Mouse (Mus musculus) midbrain, embryonic 14.5 days (tissue): Measurements from ENCODE around the gene Tnpo3. TPM values are rescaled to one million over a fixed set of nuclear protein-coding genes. Genes with fewer than 3 reads are reported as not detected.

Source experiments
- ATAC-seq: fragments of 200-750 bp; cut with Nextera tagmentation; 2 replicates; pipeline ENCODE4 v1.8.0; 2017; ENCODE audit warnings: moderate number of reproducible peaks, moderate library complexity; ENCODE audit not compliant: low FRiP score, low TSS enrichment
- DNase-seq: peaks from one replicate; pipeline ENCODE4 v3.0.0-alpha.2; 2015
- H3K27ac ChIP-seq: fragments of 300-500 bp; sonication (generic); replicated peaks from 2 replicates; pipeline ENCODE4 v1.5.1; 2014; ENCODE audit warnings: mild to moderate bottlenecking, low read depth, low read length, moderate library complexity
- H3K27me3 ChIP-seq: fragments of 300-500 bp; sonication (generic); 2 replicates; pipeline ENCODE4 v1.6.1; 2014; ENCODE audit warnings: low read length, control low read depth, mixed read lengths; ENCODE audit not compliant: control insufficient read depth, insufficient read depth
- H3K36me3 ChIP-seq: fragments of 300-500 bp; sonication (generic); 2 replicates; pipeline ENCODE4 v1.6.1; 2014; ENCODE audit warnings: low read length, control low read depth; ENCODE audit not compliant: control insufficient read depth, insufficient read depth
- H3K4me1 ChIP-seq: fragments of 300-500 bp; sonication (generic); 2 replicates; pipeline ENCODE4 v1.6.1; 2014; ENCODE audit warnings: mild to moderate bottlenecking, antibody characterized with exemption, low read length, control low read depth; ENCODE audit not compliant: control insufficient read depth, insufficient read depth
- H3K4me2 ChIP-seq: fragments of 300-500 bp; sonication (generic); 2 replicates; pipeline ENCODE4 v1.6.1; 2014; ENCODE audit warnings: mild to moderate bottlenecking, low read length, moderate library complexity
- H3K4me3 ChIP-seq: fragments of 300-500 bp; sonication (generic); replicated peaks from 2 replicates; pipeline ENCODE4 v1.5.1; 2014; ENCODE audit warnings: low read depth, low read length
- H3K9ac ChIP-seq: fragments of 300-500 bp; sonication (generic); replicated peaks from 2 replicates; pipeline ENCODE4 v1.6.1; 2014; ENCODE audit warnings: mild to moderate bottlenecking, low read length, moderate library complexity
- H3K9me3 ChIP-seq: fragments of 300-500 bp; sonication (generic); 2 replicates; pipeline ENCODE4 v1.6.1; 2016; ENCODE audit warnings: low read length, control low read depth, mixed read lengths; ENCODE audit not compliant: control insufficient read depth
- WGBS: fragments of 180-500 bp; shearing (Covaris S2); extraction: QIAGEN DNeasy Blood & Tissue Kit; methylation state at CpG from one replicate; pipeline ENCODE4 v1.1.7; 2014; 5-methylcytosine and 5-hydroxymethylcytosine counted together
- polyA plus RNA-seq: library from polyadenylated mRNA; unstranded; fragments of >200 nt; fragmentation: Nextera tagmentation; extraction: Ambion mirVana; gene quantifications from 2 replicates; pipeline ENCODE4 v1.2.1, GENCODE M21; 2014

Gene Tnpo3
- polyA plus RNA-seq, 1 experiment from 2014 or later = 102 TPM

GRCm38 (mm10) chr6:29527361-29528164, 82.1 kb downstream of the Tnpo3 start:
- peaks cover 38% of the 10 kb centered on the region for H3K27me3 ChIP-seq
- no peaks in the 10 kb centered on the region for H3K9me3 ChIP-seq
- ATAC-seq (no peak), DNase-seq (no peak)
- H3K4me2 ChIP-seq = peak overlapping the region; percentile 91
- no peak overlapping the region; the same call in 1 of the 2 replicates for H3K9ac ChIP-seq
- H3K4me3 ChIP-seq = peak overlapping the region; percentile 46; the same call in 1 of the 2 replicates
- no peak overlapping the region for H3K27ac ChIP-seq
- H3K36me3 ChIP-seq = no peaks in the 10 kb centered on the region
- 5% methylated on average over 34 of the region's 34 CpGs for WGBS
- H3K4me1 ChIP-seq = peaks cover 6% of the 10 kb centered on the region

- Histone ChIP-seq H3K4me2 (peak within 1 kb of the TSS; percentile 91), H3K36me3 (no peaks in the 10 kb centered on the region), H3K9me3 (no peaks in the 10 kb centered on the region), H3K27ac (no peak within 1 kb of the TSS), H3K9ac (peak within 1 kb of the TSS; percentile 48), H3K4me1 (peaks cover 6% of the 10 kb centered on the region), H3K27me3 (peaks cover 38% of the 10 kb centered on the region), H3K4me3 (peak within 1 kb of the TSS; percentile 46)
- WGBS = under 1% methylated on average over 91 of the region's 96 CpGs
- ATAC-seq = peak; percentile 50
- peak; percentile 50 for DNase-seq
These were observed 83.1 kb downstream of the Tnpo3 start, which contains the start of gene Irf5 for GRCm38 (mm10) chr6:29526281-29527251. TSS of gene Irf5 (plus strand) at chr6:29526625.

GRCm38 (mm10) chr6:29525256-29525655, 84.4 kb downstream of the Tnpo3 start:
- no peak overlapping the region for H3K4me2 ChIP-seq
- ATAC-seq (no peak), DNase-seq (no peak)
- no peaks in the 10 kb centered on the region for H3K36me3 ChIP-seq
- peaks cover 6% of the 10 kb centered on the region for H3K4me1 ChIP-seq
- H3K9me3 ChIP-seq = no peaks in the 10 kb centered on the region
- no peak overlapping the region for H3K4me3 ChIP-seq
- H3K27ac ChIP-seq = no peak overlapping the region
- no peak overlapping the region for H3K9ac ChIP-seq
- WGBS = 71% methylated on average over 6 of the region's 6 CpGs
- peaks cover 38% of the 10 kb centered on the region for H3K27me3 ChIP-seq

GRCm38 (mm10) chr6:29524034-29524489, 85.6 kb downstream of the Tnpo3 start:
- no peak overlapping the region for H3K27ac ChIP-seq
- WGBS = 75% methylated on average over 6 of the region's 6 CpGs
- peaks cover 6% of the 10 kb centered on the region for H3K4me1 ChIP-seq
- DNase-seq (no peak), ATAC-seq (no peak)
- H3K36me3 ChIP-seq = no peaks in the 10 kb centered on the region
- no peak overlapping the region for H3K4me3 ChIP-seq
- H3K9me3 ChIP-seq = no peaks in the 10 kb centered on the region
- H3K4me2 ChIP-seq = no peak overlapping the region
- no peak overlapping the region for H3K9ac ChIP-seq
- peaks cover 29% of the 10 kb centered on the region for H3K27me3 ChIP-seq

GRCm38 (mm10) chr6:29523301-29524033, 86.2 kb downstream of the Tnpo3 start:
- DNase-seq = no peak
- H3K4me1 ChIP-seq = peaks cover 6% of the 10 kb centered on the region
- no peak for ATAC-seq
- H3K9me3 ChIP-seq = no peaks in the 10 kb centered on the region
- H3K27me3 ChIP-seq = peaks cover 25% of the 10 kb centered on the region
- no peak overlapping the region for H3K4me2 ChIP-seq
- no peak overlapping the region for H3K4me3 ChIP-seq
- WGBS = 76% methylated on average over 12 of the region's 12 CpGs
- no peak overlapping the region for H3K9ac ChIP-seq
- H3K36me3 ChIP-seq = no peaks in the 10 kb centered on the region
- no peak overlapping the region for H3K27ac ChIP-seq

- Histone ChIP-seq H3K9ac (no peak overlapping the region), H3K27me3 (peaks cover 18% of the 10 kb centered on the region), H3K27ac (no peak overlapping the region), H3K9me3 (no peaks in the 10 kb centered on the region), H3K4me1 (peaks cover 6% of the 10 kb centered on the region), H3K36me3 (no peaks in the 10 kb centered on the region), H3K4me2 (no peak overlapping the region), H3K4me3 (no peak overlapping the region)
- ATAC-seq (no peak), DNase-seq (no peak)
- WGBS = 76% methylated on average over 6 of the region's 6 CpGs
These were observed 86.9 kb downstream of the Tnpo3 start for GRCm38 (mm10) chr6:29522626-29523300.

GRCm38 (mm10) chr6:29517139-29517538, 92.5 kb downstream of the Tnpo3 start:
- no peaks in the 10 kb centered on the region for H3K36me3 ChIP-seq
- H3K4me3 ChIP-seq = no peak overlapping the region
- no peak for ATAC-seq
- no peaks in the 10 kb centered on the region for H3K27me3 ChIP-seq
- no peak overlapping the region for H3K27ac ChIP-seq
- no peak overlapping the region for H3K4me2 ChIP-seq
- WGBS = 5% methylated on average over 5 of the region's 5 CpGs
- no peak overlapping the region for H3K9ac ChIP-seq
- H3K9me3 ChIP-seq = no peaks in the 10 kb centered on the region
- H3K4me1 ChIP-seq = peaks cover 9% of the 10 kb centered on the region; the same call in 1 of the 2 replicates
- DNase-seq = peak; percentile 67
